Mouse (Mus musculus) midbrain, postnatal 0 days (tissue): ENCODE results near the gene Eef1e1. TPM values are rescaled to one million over a fixed set of nuclear protein-coding genes. Genes with fewer than 3 reads are reported as not detected.
A peak's percentile ranks its signal among the peaks of the same experiment; 100 is the strongest.

ENCODE experiments used
- ATAC-seq: fragments of 200-750 bp; cut with Nextera tagmentation; 2 replicates; pipeline ENCODE4 v1.8.0; 2017; ENCODE audit warnings: moderate number of reproducible peaks, mild to moderate bottlenecking, moderate TSS enrichment, moderate library complexity; ENCODE audit not compliant: low FRiP score
- DNase-seq: peaks from one replicate; pipeline ENCODE4 v3.0.0-alpha.2; 2015; ENCODE audit warnings: low spot score
- H3K27ac ChIP-seq: fragments of 300-500 bp; sonication (generic); 2 replicates; pipeline ENCODE4 v1.5.1; 2014; ENCODE audit warnings: low read depth, mild to moderate bottlenecking, low read length, mixed read lengths
- H3K27me3 ChIP-seq: fragments of 300-500 bp; sonication (generic); 2 replicates; pipeline ENCODE4 v1.6.1; 2014; ENCODE audit warnings: low read length, control low read depth, mixed read lengths; ENCODE audit not compliant: insufficient read depth
- H3K36me3 ChIP-seq: fragments of 300-500 bp; sonication (generic); 2 replicates; pipeline ENCODE4 v1.6.1; 2014; ENCODE audit warnings: low read length, control low read depth, mixed read lengths; ENCODE audit not compliant: insufficient read depth
- H3K4me1 ChIP-seq: fragments of 300-500 bp; sonication (generic); 2 replicates; pipeline ENCODE4 v1.6.1; 2014; ENCODE audit warnings: mild to moderate bottlenecking, control low read depth, antibody characterized with exemption, low read length, mixed read lengths; ENCODE audit not compliant: insufficient read depth
- H3K4me2 ChIP-seq: fragments of 300-500 bp; sonication (generic); 2 replicates; pipeline ENCODE4 v1.6.1; 2014; ENCODE audit warnings: low read depth, mild to moderate bottlenecking, low read length, mixed read lengths; ENCODE audit not compliant: poor library complexity, severe bottlenecking
- H3K4me3 ChIP-seq: fragments of 300-500 bp; sonication (generic); 2 replicates; pipeline ENCODE4 v1.5.1; 2014; ENCODE audit warnings: low read depth, mild to moderate bottlenecking, low read length, moderate library complexity
- H3K9ac ChIP-seq: fragments of 300-500 bp; sonication (generic); replicated peaks from 2 replicates; pipeline ENCODE4 v1.6.1; 2014; ENCODE audit warnings: mild to moderate bottlenecking, low read length, moderate library complexity, mixed read lengths; ENCODE audit not compliant: poor library complexity, severe bottlenecking
- H3K9me3 ChIP-seq: fragments of 300-500 bp; sonication (generic); 2 replicates; pipeline ENCODE4 v1.6.1; 2016; ENCODE audit warnings: low read length, control low read depth
- CTCF ChIP-seq: IDR thresholded peaks from 2 replicates; pipeline ENCODE4 v1.5.1; 2016; ENCODE audit warnings: antibody characterized with exemption, mild to moderate bottlenecking
- WGBS: fragments of 180-500 bp; shearing (Covaris S2); extraction: QIAGEN DNeasy Blood & Tissue Kit; methylation state at CpG from one replicate; pipeline ENCODE4 v1.1.7; 2014; 5-methylcytosine and 5-hydroxymethylcytosine counted together
- polyA plus RNA-seq: library from polyadenylated mRNA; unstranded; fragments of >200 nt; fragmentation: Nextera tagmentation; extraction: Ambion mirVana; gene quantifications from 2 replicates; pipeline ENCODE4 v1.2.1, GENCODE M21; 2015
- total RNA-seq: library from RNA; depleted of rRNA; stranded (reverse); fragments of >200 nt; gene quantifications from 2 replicates; pipeline ENCODE4 v1.2.3, GENCODE M21; 2014

Gene Eef1e1
- total and polyA plus RNA-seq, 2 experiments from 2014 or later = 32.2 to 108 TPM

DNA sequence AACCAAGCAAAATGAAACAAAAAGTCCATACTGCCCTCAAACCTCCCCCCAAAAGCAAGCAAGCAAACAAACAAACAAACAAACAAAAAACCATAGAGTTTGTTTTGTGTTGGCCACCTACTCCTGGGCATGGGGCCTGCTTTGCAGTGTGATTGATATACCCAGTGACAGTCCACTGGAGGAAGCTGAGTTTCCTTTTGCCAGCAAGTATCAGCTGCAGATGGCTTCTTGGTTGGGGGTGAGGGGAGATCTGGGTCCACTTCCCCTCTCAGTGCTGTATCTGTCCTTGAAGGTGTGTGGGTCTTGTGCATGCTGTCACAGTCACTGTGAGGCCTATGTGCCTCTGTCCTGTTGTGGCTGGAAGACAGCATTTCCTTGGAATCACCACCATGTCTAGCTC, 11.2 kb upstream of the Eef1e1 start:
- no peak; the same call in 1 of the 2 replicates for ATAC-seq
- TF ChIP-seq CTCF = no peak

DNA sequence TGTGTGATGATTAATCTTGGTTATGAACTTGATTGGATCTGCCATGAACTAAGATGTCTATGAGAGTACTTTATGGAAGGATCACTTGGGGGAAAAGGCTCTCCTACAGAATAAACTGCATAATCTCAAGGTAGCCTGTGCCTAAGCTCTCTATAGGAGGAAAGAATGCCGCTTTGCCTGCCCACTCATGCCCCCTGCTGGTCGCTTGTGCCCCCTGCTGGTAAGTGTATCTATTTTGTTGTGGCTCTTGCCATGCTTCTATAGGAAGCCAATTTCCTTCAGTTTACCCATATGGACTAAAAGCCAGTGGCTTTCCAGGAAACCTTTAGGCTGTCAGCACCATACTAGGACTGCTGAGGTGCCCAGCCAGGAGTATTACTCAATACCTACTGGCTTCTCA, 9.7 kb upstream of the Eef1e1 start:
- no peak overlapping the region for H3K27ac ChIP-seq
- DNase-seq = no peak
- 21% methylated on average over 2 of the region's 2 CpGs for WGBS
- ATAC-seq = no peak
- no peaks in the 10 kb centered on the region for H3K36me3 ChIP-seq
- no peak overlapping the region for H3K4me2 ChIP-seq
- no peaks in the 10 kb centered on the region for H3K4me1 ChIP-seq
- no peak overlapping the region for H3K4me3 ChIP-seq
- H3K9ac ChIP-seq = no peak overlapping the region
- H3K27me3 ChIP-seq = no peaks in the 10 kb centered on the region
- no peaks in the 10 kb centered on the region for H3K9me3 ChIP-seq
- TF ChIP-seq CTCF = peak; percentile 40; the same call in 1 of the 2 replicates

More for the DNA sequence above, 11.2 kb upstream of the Eef1e1 start:
- no peaks in the 10 kb centered on the region for H3K4me1 ChIP-seq
- H3K4me2 ChIP-seq = no peak overlapping the region
- DNase-seq = peak; percentile 51
- no peaks in the 10 kb centered on the region for H3K27me3 ChIP-seq
- no peaks in the 10 kb centered on the region for H3K36me3 ChIP-seq
- H3K9ac ChIP-seq = no peak overlapping the region
- no peaks in the 10 kb centered on the region for H3K9me3 ChIP-seq
- no peak overlapping the region for H3K27ac ChIP-seq
- no peak overlapping the region for H3K4me3 ChIP-seq

DNA sequence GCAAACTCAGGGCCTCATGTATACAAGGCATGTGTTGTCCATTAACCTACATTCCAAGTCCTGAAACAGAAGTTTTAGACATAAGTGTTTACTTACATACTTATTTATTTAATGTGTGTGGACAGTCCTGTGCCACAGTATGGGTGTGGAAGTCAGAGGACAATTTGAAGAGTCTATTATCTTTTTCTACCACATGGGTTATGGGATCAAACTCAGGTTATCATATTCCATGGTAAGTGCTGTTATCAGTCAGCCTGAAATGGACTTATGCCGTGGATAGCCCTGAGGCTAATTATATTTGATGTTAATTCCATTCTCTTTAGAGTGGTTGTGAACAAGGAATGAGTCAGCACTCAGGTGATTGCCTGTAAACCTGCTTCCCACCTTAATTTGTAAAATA, 5.9 kb upstream of the Eef1e1 start:
- H3K9me3 ChIP-seq = no peaks in the 10 kb centered on the region
- no peak for TF ChIP-seq CTCF
- ATAC-seq = no peak
- H3K9ac ChIP-seq = no peak overlapping the region
- H3K4me1 ChIP-seq = no peaks in the 10 kb centered on the region
- H3K4me3 ChIP-seq = no peak overlapping the region
- H3K36me3 ChIP-seq = no peaks in the 10 kb centered on the region
- no peaks in the 10 kb centered on the region for H3K27me3 ChIP-seq
- no peak for DNase-seq
- WGBS = 69% methylated on average over 1 of the region's 1 CpGs
- H3K4me2 ChIP-seq = no peak overlapping the region
- H3K27ac ChIP-seq = no peak overlapping the region

DNA sequence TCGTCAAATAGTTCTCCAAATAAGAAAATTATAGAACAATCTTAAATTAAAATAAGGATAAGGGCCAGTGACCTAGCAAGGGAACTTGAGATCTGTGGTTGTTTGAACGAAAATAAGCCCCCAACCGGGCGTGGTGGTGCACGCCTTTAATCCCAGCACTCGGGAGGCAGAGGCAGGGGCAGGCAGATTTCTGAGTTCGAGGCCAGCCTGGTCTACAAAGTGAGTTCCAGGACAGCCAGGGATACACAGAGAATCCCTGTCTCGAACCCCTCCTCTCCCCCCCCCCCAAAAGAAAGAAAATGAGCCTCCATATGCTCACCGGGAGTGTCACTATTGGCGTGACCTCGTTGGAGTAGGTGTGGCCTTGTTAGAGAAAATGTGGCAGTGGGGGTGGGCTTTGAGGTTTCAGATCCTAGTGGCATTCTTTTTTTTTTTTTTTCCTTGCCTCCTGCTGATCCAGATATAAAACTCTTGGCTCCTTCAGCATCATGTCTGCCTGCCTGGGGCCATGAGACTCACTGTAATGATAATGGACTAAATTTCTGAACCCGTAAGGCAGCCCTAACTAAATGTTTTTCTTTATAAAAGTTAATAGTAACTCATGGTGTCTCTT, 772 bp upstream of the Eef1e1 start:
- Histone ChIP-seq H3K4me2 (no peak overlapping the region), H3K4me1 (no peaks in the 10 kb centered on the region), H3K27me3 (no peaks in the 10 kb centered on the region), H3K9ac (no peak overlapping the region), H3K9me3 (no peaks in the 10 kb centered on the region), H3K27ac (no peak overlapping the region), H3K4me3 (no peak overlapping the region), H3K36me3 (peaks cover 15% of the 10 kb centered on the region)
- no peak for TF ChIP-seq CTCF
- ATAC-seq (no peak), DNase-seq (no peak)
- 93% methylated on average over 12 of the region's 12 CpGs for WGBS

DNA sequence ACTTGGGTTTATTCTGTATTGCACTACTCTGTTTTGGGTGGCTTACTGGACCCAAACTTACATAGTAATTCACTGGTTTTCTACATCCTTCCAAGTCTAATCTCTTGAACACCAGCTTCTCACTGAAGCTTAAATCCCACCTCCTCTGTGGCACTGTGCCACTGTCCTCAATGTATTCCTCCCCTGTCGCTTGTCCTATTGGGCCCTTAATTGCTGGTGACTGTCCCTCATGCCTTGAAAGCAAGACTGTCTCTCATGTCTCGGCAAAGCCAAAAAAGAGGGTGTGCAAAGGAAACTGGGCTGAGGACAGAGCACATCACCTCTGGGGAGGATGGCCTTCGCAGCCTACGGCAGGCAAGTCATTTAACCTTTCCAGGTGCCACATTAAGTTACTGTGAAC, 993 bp downstream of the Eef1e1 start:
- TF ChIP-seq CTCF = no peak
- no peak for ATAC-seq
- H3K36me3 ChIP-seq = peaks cover 29% of the 10 kb centered on the region
- H3K4me1 ChIP-seq = no peaks in the 10 kb centered on the region
- 23% methylated on average over 4 of the region's 4 CpGs for WGBS
- peak overlapping the region; percentile 86 for H3K27ac ChIP-seq
- H3K4me3 ChIP-seq = peak overlapping the region; percentile 98
- peak overlapping the region; percentile 74 for H3K4me2 ChIP-seq
- DNase-seq = no peak
- no peaks in the 10 kb centered on the region for H3K9me3 ChIP-seq
- H3K27me3 ChIP-seq = no peaks in the 10 kb centered on the region
- H3K9ac ChIP-seq = peak overlapping the region; percentile 89

DNA sequence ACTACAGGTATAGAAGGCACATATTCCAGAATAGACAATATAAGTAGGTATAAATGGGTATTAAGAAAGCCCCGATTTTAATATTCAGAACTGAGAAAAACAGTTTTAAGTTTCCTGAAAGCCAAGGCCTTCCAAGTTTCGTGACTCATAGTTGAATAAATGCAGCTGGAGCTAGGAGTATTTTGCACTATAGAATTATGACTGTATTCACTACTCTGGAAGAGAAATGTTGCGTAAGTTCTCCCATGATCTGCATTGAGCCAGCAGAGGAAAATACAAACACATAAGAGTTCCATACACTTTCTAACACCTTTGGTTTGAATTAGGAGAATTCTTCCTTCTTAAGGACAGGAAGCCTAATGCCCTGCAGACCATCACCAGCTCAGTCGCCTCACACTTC, 8.6 kb downstream of the Eef1e1 start:
- Histone ChIP-seq H3K4me2 (no peak overlapping the region), H3K27ac (no peak overlapping the region), H3K4me1 (no peaks in the 10 kb centered on the region), H3K4me3 (no peak overlapping the region), H3K27me3 (no peaks in the 10 kb centered on the region), H3K36me3 (peaks cover 56% of the 10 kb centered on the region), H3K9ac (no peak overlapping the region), H3K9me3 (no peaks in the 10 kb centered on the region)
- WGBS = 94% methylated on average over 4 of the region's 4 CpGs
- no peak for TF ChIP-seq CTCF
- ATAC-seq (no peak), DNase-seq (no peak)
